ENCODE assay signal across 10 mouse cellular contexts in the genomic region with DNA sequence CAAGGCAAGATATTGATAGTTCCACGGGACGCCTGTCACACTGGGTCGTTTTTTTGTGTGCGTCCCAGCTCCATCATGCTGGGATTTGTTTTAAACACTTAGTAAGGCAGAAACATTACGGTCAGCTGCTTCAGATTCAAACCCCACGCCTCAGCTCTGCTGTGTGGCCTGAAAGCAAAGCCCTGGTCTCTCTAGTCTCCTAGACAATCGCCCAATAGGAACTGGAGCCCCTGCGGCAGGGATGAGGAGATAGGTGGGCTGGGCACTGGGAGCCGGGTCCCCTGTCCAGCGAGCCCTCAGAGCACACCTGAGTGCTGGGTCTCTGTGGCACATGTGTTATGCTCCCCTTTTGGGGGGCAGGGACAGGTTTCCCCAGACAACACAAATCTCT. TPM values are rescaled to one million over a fixed set of nuclear protein-coding genes. Genes with fewer than 3 reads are reported as not detected.
A peak's percentile ranks its signal among the peaks of the same experiment; 100 is the strongest.
DNase-seq lines count a peak whose midpoint lies in the region; ATAC-seq and TF ChIP-seq lines count a peak whose summit lies in the region.
"Had no signal": no experiment of that assay in that cellular context is flagged by ENCODE, and none has a peak within 500 bp of the region (broad histone marks: within the 10 kb centered on the region; RNA-seq: fewer than 3 reads in every experiment).

No protein-coding gene starts in this region.

- WGBS in intestine, embryonic 14.5 days, result 12% methylated on average over 10 of the region's 10 CpGs
- 17% methylated on average over 10 of the region's 10 CpGs for WGBS in intestine, postnatal 0 days
- WGBS in forebrain, embryonic 10.5 days, result under 1% methylated on average over 10 of the region's 10 CpGs
- WGBS in limb, embryonic 10.5 days, result 5% methylated on average over 10 of the region's 10 CpGs
- 6% methylated on average over 10 of the region's 10 CpGs for WGBS in neural tube, embryonic 12.5 days

- H3K4me2 ChIP-seq in intestine, embryonic 14.5 days (ENCODE audit: low read length), result peak overlapping the region; percentile 36
- H3K4me2 ChIP-seq in intestine, postnatal 0 days (replicated peaks; ENCODE audit: low read depth), result no peak overlapping the region
- peak overlapping the region; percentile 56 for H3K4me2 ChIP-seq in neural tube, embryonic 12.5 days (replicated peaks)

- no peaks in the 10 kb centered on the region for H3K9me3 ChIP-seq in intestine, embryonic 14.5 days (ENCODE audit: control insufficient read depth, low read length)
- no peaks in the 10 kb centered on the region for H3K9me3 ChIP-seq in intestine, postnatal 0 days (ENCODE audit: control insufficient read depth)
- no peaks in the 10 kb centered on the region for H3K9me3 ChIP-seq in forebrain, embryonic 10.5 days
- H3K9me3 ChIP-seq in limb, embryonic 10.5 days (replicated peaks), result no peaks in the 10 kb centered on the region
- H3K9me3 ChIP-seq in neural tube, embryonic 12.5 days, result no peaks in the 10 kb centered on the region

- DNase-seq in intestine, embryonic 14.5 days (ENCODE audit: low spot score), result no peak
- no peak for DNase-seq in forebrain, embryonic 10.5 days (ENCODE audit: extremely low spot score, low spot score)
- DNase-seq in limb, embryonic 10.5 days (ENCODE audit: low spot score), result no peak
- DNase-seq in right cerebral cortex, postnatal 4 days, result no peak
- DNase-seq in left cerebral cortex, adult 9 months (ENCODE audit: low spot score in 2 of 2), result no peak
- DNase-seq: layer of hippocampus, postnatal 36 days had no signal

- no peak overlapping the region for H3K4me3 ChIP-seq in intestine, embryonic 14.5 days (ENCODE audit: low read depth, low read length)
- no peak overlapping the region for H3K4me3 ChIP-seq in intestine, postnatal 0 days (ENCODE audit: low read depth, low read length)
- peak overlapping the region; percentile 52 for H3K4me3 ChIP-seq in forebrain, embryonic 10.5 days
- peak overlapping the region; percentile 49 for H3K4me3 ChIP-seq in limb, embryonic 10.5 days
- no peak overlapping the region for H3K4me3 ChIP-seq in neural tube, embryonic 12.5 days

- no peaks in the 10 kb centered on the region for H3K36me3 ChIP-seq in intestine, embryonic 14.5 days (ENCODE audit: control insufficient read depth, insufficient read depth, low read length)
- no peaks in the 10 kb centered on the region for H3K36me3 ChIP-seq in intestine, postnatal 0 days (ENCODE audit: control insufficient read depth, insufficient read depth)
- no peaks in the 10 kb centered on the region for H3K36me3 ChIP-seq in forebrain, embryonic 10.5 days (replicated peaks)
- H3K36me3 ChIP-seq in limb, embryonic 10.5 days, result no peaks in the 10 kb centered on the region
- no peaks in the 10 kb centered on the region for H3K36me3 ChIP-seq in neural tube, embryonic 12.5 days

- no peaks in the 10 kb centered on the region for H3K27me3 ChIP-seq in intestine, embryonic 14.5 days (replicated peaks; ENCODE audit: control insufficient read depth, insufficient read depth, low read length)
- H3K27me3 ChIP-seq in intestine, postnatal 0 days (replicated peaks; ENCODE audit: control insufficient read depth, insufficient read depth, low read length), result peaks cover 21% of the 10 kb centered on the region; the same call in 1 of the 2 replicates
- H3K27me3 ChIP-seq in forebrain, embryonic 10.5 days (ENCODE audit: poor library complexity, severe bottlenecking), result peaks cover 71% of the 10 kb centered on the region
- H3K27me3 ChIP-seq in limb, embryonic 10.5 days (ENCODE audit: low read depth, poor library complexity, severe bottlenecking), result peaks cover 56% of the 10 kb centered on the region
- H3K27me3 ChIP-seq in neural tube, embryonic 12.5 days (replicated peaks), result peaks cover 16% of the 10 kb centered on the region

- peaks cover 31% of the 10 kb centered on the region for H3K4me1 ChIP-seq in intestine, embryonic 14.5 days (replicated peaks; ENCODE audit: control insufficient read depth, insufficient read depth, low read length)
- no peaks in the 10 kb centered on the region; the same call in 1 of the 2 replicates for H3K4me1 ChIP-seq in intestine, postnatal 0 days (replicated peaks; ENCODE audit: control insufficient read depth, insufficient read depth, low read length)
- H3K4me1 ChIP-seq in forebrain, embryonic 10.5 days, result peaks cover 67% of the 10 kb centered on the region
- peaks cover 55% of the 10 kb centered on the region for H3K4me1 ChIP-seq in limb, embryonic 10.5 days
- peaks cover 43% of the 10 kb centered on the region for H3K4me1 ChIP-seq in neural tube, embryonic 12.5 days

- ATAC-seq in intestine, embryonic 14.5 days (replicated peaks; ENCODE audit: low FRiP score, low TSS enrichment, low read depth), result no peak
- ATAC-seq in intestine, postnatal 0 days, result no peak
- ATAC-seq in neural tube, embryonic 12.5 days (ENCODE audit: low FRiP score, low read depth), result no peak
- ATAC-seq in cerebellum, adult (ENCODE audit: insufficient number of reproducible peaks, low FRiP score, low TSS enrichment), result no peak

- TF ChIP-seq CTCF in intestine, postnatal 0 days (IDR thresholded peaks at IDR 0.05; ENCODE audit: low read depth), result no peak

- H3K9ac ChIP-seq in intestine, embryonic 14.5 days (ENCODE audit: low read length), result no peak overlapping the region
- no peak overlapping the region for H3K9ac ChIP-seq in intestine, postnatal 0 days (ENCODE audit: low read depth, low read length)
- H3K9ac ChIP-seq in neural tube, embryonic 12.5 days, result peak overlapping the region; percentile 42; the same call in 1 of the 2 replicates

- peak overlapping the region; percentile 79 for H3K27ac ChIP-seq in intestine, embryonic 14.5 days (ENCODE audit: low read depth)
- H3K27ac ChIP-seq in intestine, postnatal 0 days (ENCODE audit: low read depth, low read length), result no peak overlapping the region
- H3K27ac ChIP-seq in forebrain, embryonic 10.5 days, result peak overlapping the region; percentile 90
- H3K27ac ChIP-seq in limb, embryonic 10.5 days, result peak overlapping the region; percentile 84
- peak overlapping the region; percentile 76; the same call in 1 of the 2 replicates for H3K27ac ChIP-seq in neural tube, embryonic 12.5 days
- H3K27ac ChIP-seq: macrophage had no signal

RNA-seq across cellular contexts. Expression of gene Fam92b, which starts 0.9 kb away (rescaled TPM):
- 1.5 and 1.6 TPM in 2 replicates for polyA plus RNA-seq in intestine, embryonic 14.5 days (2014; fragmentation: Nextera tagmentation; extraction: Ambion mirVana)
- 0.29 TPM in 1 of 2 replicates, not detected in the other for polyA plus RNA-seq in intestine, postnatal 0 days (2015; fragmentation: Nextera tagmentation; extraction: Ambion mirVana)
- 2.0 TPM in 2 replicates for polyA plus RNA-seq in forebrain, embryonic 10.5 days (2016; fragmentation: Nextera tagmentation; extraction: Ambion mirVana)
- polyA plus RNA-seq in limb, embryonic 10.5 days (2016; fragmentation: Nextera tagmentation; extraction: Ambion mirVana), result 0.16 TPM in 1 of 2 replicates, not detected in the other
- 0.89 and 1.3 TPM in 2 replicates for polyA plus RNA-seq in neural tube, embryonic 12.5 days (2016; fragmentation: Nextera tagmentation; extraction: Ambion mirVana)
- polyA plus RNA-seq: macrophage had no signal

RNA-seq across cellular contexts. Expression of gene Gse1, which starts 50.1 kb away (rescaled TPM):
- 13.3 and 16.7 TPM in 2 replicates for polyA plus RNA-seq in intestine, embryonic 14.5 days (2014; fragmentation: Nextera tagmentation; extraction: Ambion mirVana)
- 6.4 and 7.8 TPM in 2 replicates for polyA plus RNA-seq in intestine, postnatal 0 days (2015; fragmentation: Nextera tagmentation; extraction: Ambion mirVana)
- polyA plus RNA-seq in forebrain, embryonic 10.5 days (2016; fragmentation: Nextera tagmentation; extraction: Ambion mirVana), result 11.1 and 12.0 TPM in 2 replicates
- polyA plus RNA-seq in limb, embryonic 10.5 days (2016; fragmentation: Nextera tagmentation; extraction: Ambion mirVana), result 6.7 and 8.1 TPM in 2 replicates
- polyA plus RNA-seq in neural tube, embryonic 12.5 days (2016; fragmentation: Nextera tagmentation; extraction: Ambion mirVana), result 26.0 and 30.5 TPM in 2 replicates

Comparison
In these comparisons a context has a peak if more than half of its experiments do, and no peak if none do; other contexts are left out.
1. H3K4me3 ChIP-seq: peak in forebrain, embryonic 10.5 days (single experiment) and limb, embryonic 10.5 days (single experiment); none in intestine, embryonic 14.5 days (single experiment), intestine, postnatal 0 days (single experiment) and neural tube, embryonic 12.5 days (single experiment).